Mouse (Mus musculus): ENCODE results near the gene Comp.

Comp gene

GRCm38 (mm10) chr8:70352657-70353151 lies 20.7 kb upstream of the Comp start:
- DNase-seq (ENCODE audit: low spot score) = peak; percentile 60

GRCm38 (mm10) chr8:70353194-70353817 lies 20.1 kb upstream of the Comp start, which contains the start of gene Upf1:
TSS of gene Upf1 (minus strand) at chr8:70353278.
- peak; percentile 99 for DNase-seq (ENCODE audit: low spot score)

- no peak for DNase-seq (ENCODE audit: low spot score)
Measured at GRCm38 (mm10) chr8:70354004-70354403, 19.4 kb upstream of the Comp start.

GRCm38 (mm10) chr8:70356111-70356510 lies 17.2 kb upstream of the Comp start:
- no peak for DNase-seq (ENCODE audit: low spot score)

- no peak for DNase-seq (ENCODE audit: low spot score)
Measured at GRCm38 (mm10) chr8:70359411-70359810, 13.9 kb upstream of the Comp start.

GRCm38 (mm10) chr8:70360769-70361168 lies 12.6 kb upstream of the Comp start:
- no peak for DNase-seq (ENCODE audit: low spot score)

- DNase-seq (ENCODE audit: low spot score) = no peak
Measured at GRCm38 (mm10) chr8:70361484-70362032, 11.8 kb upstream of the Comp start.

- DNase-seq (ENCODE audit: low spot score) = no peak
Measured at GRCm38 (mm10) chr8:70364066-70364465, 9.3 kb upstream of the Comp start.

- no peak for DNase-seq (ENCODE audit: low spot score)
Measured at GRCm38 (mm10) chr8:70366588-70366987, 6.8 kb upstream of the Comp start.

- no peak for DNase-seq (ENCODE audit: low spot score)
Measured at GRCm38 (mm10) chr8:70370476-70370875, 2.9 kb upstream of the Comp start.

- no peak for DNase-seq (ENCODE audit: low spot score)
Measured at GRCm38 (mm10) chr8:70371951-70372350, 1.4 kb upstream of the Comp start.

- peak; percentile 65 for DNase-seq (ENCODE audit: low spot score)
Measured at GRCm38 (mm10) chr8:70374318-70374927, 1.1 kb downstream of the Comp start.

- DNase-seq (ENCODE audit: low spot score) = no peak
Measured at GRCm38 (mm10) chr8:70375212-70375859, 2.0 kb downstream of the Comp start.

- DNase-seq (ENCODE audit: low spot score) = no peak
Measured at GRCm38 (mm10) chr8:70376275-70376741, 3.0 kb downstream of the Comp start.

GRCm38 (mm10) chr8:70377049-70377448 lies 3.7 kb downstream of the Comp start:
- no peak for DNase-seq (ENCODE audit: low spot score)

- DNase-seq (ENCODE audit: low spot score) = no peak
Measured at GRCm38 (mm10) chr8:70380069-70380468, 6.7 kb downstream of the Comp start.

GRCm38 (mm10) chr8:70383287-70383686 lies 9.9 kb downstream of the Comp start:
- DNase-seq (ENCODE audit: low spot score) = peak; percentile 37

GRCm38 (mm10) chr8:70389678-70390077 lies 16.3 kb downstream of the Comp start:
- no peak for DNase-seq (ENCODE audit: low spot score)

GRCm38 (mm10) chr8:70393087-70393486 lies 19.7 kb downstream of the Comp start:
- no peak for DNase-seq (ENCODE audit: low spot score)

GRCm38 (mm10) chr8:70394269-70394998 lies 21.1 kb downstream of the Comp start:
- DNase-seq (ENCODE audit: low spot score) = no peak

GRCm38 (mm10) chr8:70395649-70396048 lies 22.3 kb downstream of the Comp start:
- DNase-seq (ENCODE audit: low spot score) = no peak

- no peak for DNase-seq (ENCODE audit: low spot score)
Measured at GRCm38 (mm10) chr8:70396184-70396583, 22.8 kb downstream of the Comp start.
